Mouse (Mus musculus) heart, embryonic 12.5 days (tissue): ENCODE results near the gene Zbtb8a. TPM values are rescaled to one million over a fixed set of nuclear protein-coding genes. Genes with fewer than 3 reads are reported as not detected.
A peak's percentile ranks its signal among the peaks of the same experiment; 100 is the strongest.

Experiments
- ATAC-seq: fragments of 200-750 bp; cut with Nextera tagmentation; 2 replicates; pipeline ENCODE4 v1.8.0; 2017; ENCODE audit warnings: moderate TSS enrichment, moderate library complexity; ENCODE audit not compliant: insufficient number of reproducible peaks, low FRiP score
- H3K27ac ChIP-seq: fragments of 300-500 bp; sonication (generic); 2 replicates; pipeline ENCODE4 v1.5.1; 2016; ENCODE audit warnings: mild to moderate bottlenecking, moderate library complexity; ENCODE audit not compliant: poor library complexity, severe bottlenecking
- H3K27me3 ChIP-seq: fragments of 300-500 bp; sonication (generic); replicated peaks from 2 replicates; pipeline ENCODE4 v1.6.1; 2016; ENCODE audit warnings: mild to moderate bottlenecking, moderate library complexity
- H3K36me3 ChIP-seq: fragments of 300-500 bp; sonication (generic); 2 replicates; pipeline ENCODE4 v1.6.1; 2016; ENCODE audit warnings: mild to moderate bottlenecking, moderate library complexity
- H3K4me1 ChIP-seq: fragments of 300-500 bp; sonication (generic); replicated peaks from 2 replicates; pipeline ENCODE4 v1.6.1; 2016; ENCODE audit warnings: mild to moderate bottlenecking
- H3K4me2 ChIP-seq: fragments of 300-500 bp; sonication (generic); 2 replicates; pipeline ENCODE4 v1.6.1; 2016; ENCODE audit warnings: mild to moderate bottlenecking, moderate library complexity
- H3K4me3 ChIP-seq: fragments of 300-500 bp; sonication (generic); 2 replicates; pipeline ENCODE4 v1.5.1; 2016; ENCODE audit warnings: mild to moderate bottlenecking
- H3K9ac ChIP-seq: fragments of 300-500 bp; sonication (generic); 2 replicates; pipeline ENCODE4 v1.6.1; 2016; ENCODE audit warnings: mild to moderate bottlenecking, moderate library complexity
- H3K9me3 ChIP-seq: fragments of 300-500 bp; sonication (generic); replicated peaks from 2 replicates; pipeline ENCODE4 v1.6.1; 2016; ENCODE audit warnings: mild to moderate bottlenecking, moderate library complexity
- WGBS: fragments of 180-500 bp; shearing (Covaris S2); methylation state at CpG from one replicate; pipeline ENCODE4 v1.1.7; 2016; 5-methylcytosine and 5-hydroxymethylcytosine counted together
- polyA plus RNA-seq: library from polyadenylated mRNA; unstranded; fragments of >200 nt; fragmentation: Nextera tagmentation; extraction: Ambion mirVana; gene quantifications from 2 replicates; pipeline ENCODE4 v1.2.1, GENCODE M21; 2016

Zbtb8a gene
- polyA plus RNA-seq, 1 experiment from 2014 or later, result 11.8 TPM

GRCm38 (mm10) chr4:129357613-129358163 is 20.2 kb downstream of the Zbtb8a start:
- no peaks in the 10 kb centered on the region for H3K4me1 ChIP-seq
- no peak overlapping the region for H3K27ac ChIP-seq
- no peaks in the 10 kb centered on the region for H3K27me3 ChIP-seq
- peaks cover 67% of the 10 kb centered on the region for H3K36me3 ChIP-seq
- H3K4me3 ChIP-seq, result no peak overlapping the region
- no peak overlapping the region for H3K4me2 ChIP-seq
- no peak overlapping the region for H3K9ac ChIP-seq
- 79% methylated on average over 15 of the region's 15 CpGs for WGBS
- ATAC-seq, result no peak
- H3K9me3 ChIP-seq, result no peaks in the 10 kb centered on the region

- no peak for ATAC-seq
- Histone ChIP-seq H3K4me3 (no peak overlapping the region), H3K36me3 (peaks cover 51% of the 10 kb centered on the region), H3K9me3 (no peaks in the 10 kb centered on the region), H3K27ac (no peak overlapping the region), H3K4me1 (no peaks in the 10 kb centered on the region), H3K9ac (no peak overlapping the region), H3K27me3 (no peaks in the 10 kb centered on the region), H3K4me2 (no peak overlapping the region)
- 80% methylated on average over 15 of the region's 15 CpGs for WGBS
These were observed 23.7 kb downstream of the Zbtb8a start for GRCm38 (mm10) chr4:129354236-129354635.

- ATAC-seq, result no peak
- Histone ChIP-seq H3K4me1 (no peaks in the 10 kb centered on the region), H3K4me2 (no peak overlapping the region), H3K9ac (no peak overlapping the region), H3K27ac (no peak overlapping the region), H3K36me3 (peaks cover 50% of the 10 kb centered on the region), H3K27me3 (no peaks in the 10 kb centered on the region), H3K4me3 (no peak overlapping the region), H3K9me3 (no peaks in the 10 kb centered on the region)
- WGBS, result 85% methylated on average over 12 of the region's 12 CpGs
These were observed 24.7 kb downstream of the Zbtb8a start for GRCm38 (mm10) chr4:129353176-129353575.

- ATAC-seq, result no peak
- Histone ChIP-seq H3K4me3 (no peak overlapping the region), H3K4me1 (no peaks in the 10 kb centered on the region), H3K9me3 (no peaks in the 10 kb centered on the region), H3K27me3 (no peaks in the 10 kb centered on the region), H3K9ac (no peak overlapping the region), H3K36me3 (peaks cover 37% of the 10 kb centered on the region), H3K4me2 (no peak overlapping the region), H3K27ac (no peak overlapping the region)
- WGBS, result 69% methylated on average over 6 of the region's 6 CpGs
These were observed 26.8 kb downstream of the Zbtb8a start for GRCm38 (mm10) chr4:129351111-129351510.

- H3K9ac ChIP-seq, result no peak overlapping the region
- no peaks in the 10 kb centered on the region for H3K9me3 ChIP-seq
- H3K4me2 ChIP-seq, result no peak overlapping the region
- peaks cover 36% of the 10 kb centered on the region for H3K36me3 ChIP-seq
- 11% methylated on average over 1 of the region's 1 CpGs for WGBS
- ATAC-seq, result peak; percentile 63; the same call in 1 of the 2 replicates
- H3K4me1 ChIP-seq, result no peaks in the 10 kb centered on the region
- H3K27me3 ChIP-seq, result no peaks in the 10 kb centered on the region
- H3K4me3 ChIP-seq, result no peak overlapping the region
- no peak overlapping the region for H3K27ac ChIP-seq
These were observed 27.3 kb downstream of the Zbtb8a start for GRCm38 (mm10) chr4:129350644-129351043.

- Histone ChIP-seq H3K27me3 (no peaks in the 10 kb centered on the region), H3K4me3 (no peak overlapping the region), H3K36me3 (peaks cover 49% of the 10 kb centered on the region), H3K9me3 (no peaks in the 10 kb centered on the region), H3K27ac (no peak overlapping the region), H3K4me2 (no peak overlapping the region), H3K4me1 (no peaks in the 10 kb centered on the region), H3K9ac (no peak overlapping the region)
- WGBS, result 71% methylated on average over 15 of the region's 15 CpGs
- no peak for ATAC-seq
These were observed 31.3 kb downstream of the Zbtb8a start for GRCm38 (mm10) chr4:129346481-129347154.

GRCm38 (mm10) chr4:129342705-129343104 is 35.2 kb downstream of the Zbtb8a start:
- WGBS, result 82% methylated on average over 2 of the region's 2 CpGs
- Histone ChIP-seq H3K36me3 (peaks cover 46% of the 10 kb centered on the region), H3K27ac (no peak overlapping the region), H3K9me3 (no peaks in the 10 kb centered on the region), H3K4me1 (no peaks in the 10 kb centered on the region), H3K4me2 (no peak overlapping the region), H3K27me3 (no peaks in the 10 kb centered on the region), H3K9ac (no peak overlapping the region), H3K4me3 (no peak overlapping the region)
- no peak for ATAC-seq

- H3K9me3 ChIP-seq, result no peaks in the 10 kb centered on the region
- H3K4me3 ChIP-seq, result no peak overlapping the region
- 0 out of 2 replicates have a peak, but pooled peaks cover 3% of the 10 kb centered on the region for H3K4me1 ChIP-seq
- no peak overlapping the region for H3K9ac ChIP-seq
- H3K27ac ChIP-seq, result no peak overlapping the region
- ATAC-seq, result no peak
- no peaks in the 10 kb centered on the region for H3K27me3 ChIP-seq
- no peak overlapping the region for H3K4me2 ChIP-seq
- H3K36me3 ChIP-seq, result peaks cover 43% of the 10 kb centered on the region
- 86% methylated on average over 1 of the region's 1 CpGs for WGBS
These were observed 36.0 kb downstream of the Zbtb8a start for GRCm38 (mm10) chr4:129341888-129342287.

- Histone ChIP-seq H3K9ac (no peak overlapping the region), H3K4me3 (no peak overlapping the region), H3K36me3 (peaks cover 32% of the 10 kb centered on the region), H3K27me3 (no peaks in the 10 kb centered on the region), H3K27ac (no peak overlapping the region), H3K4me2 (no peak overlapping the region), H3K4me1 (0 out of 2 replicates have a peak, but pooled peaks cover 3% of the 10 kb centered on the region), H3K9me3 (no peaks in the 10 kb centered on the region)
- WGBS, result 87% methylated on average over 3 of the region's 3 CpGs
- no peak for ATAC-seq
These were observed 38.2 kb downstream of the Zbtb8a start for GRCm38 (mm10) chr4:129339743-129340142.

GRCm38 (mm10) chr4:129336291-129336690 is 41.6 kb downstream of the Zbtb8a start:
- H3K27ac ChIP-seq, result peak overlapping the region; percentile 98
- 48% methylated on average over 14 of the region's 14 CpGs for WGBS
- H3K4me2 ChIP-seq, result peak overlapping the region; percentile 91
- H3K9me3 ChIP-seq, result no peaks in the 10 kb centered on the region
- peak overlapping the region; percentile 73 for H3K9ac ChIP-seq
- no peaks in the 10 kb centered on the region for H3K27me3 ChIP-seq
- H3K36me3 ChIP-seq, result peaks cover 22% of the 10 kb centered on the region
- peak overlapping the region; percentile 93 for H3K4me3 ChIP-seq
- ATAC-seq, result no peak
- peaks cover 28% of the 10 kb centered on the region for H3K4me1 ChIP-seq

- under 1% methylated on average over 57 of the region's 73 CpGs for WGBS
- Histone ChIP-seq H3K4me3 (peak within 1 kb of the TSS; percentile 93), H3K4me1 (peaks cover 35% of the 10 kb centered on the region), H3K9ac (peak within 1 kb of the TSS; percentile 96), H3K36me3 (peaks cover 31% of the 10 kb centered on the region), H3K9me3 (no peaks in the 10 kb centered on the region), H3K4me2 (peak within 1 kb of the TSS; percentile 91), H3K27ac (peak within 1 kb of the TSS; percentile 98), H3K27me3 (no peaks in the 10 kb centered on the region)
- peak; percentile 98 for ATAC-seq
These were observed 42.5 kb downstream of the Zbtb8a start, which contains the start of the genes Rbbp4 and Zbtb8os for GRCm38 (mm10) chr4:129335216-129336074. Gene Rbbp4 (minus strand): TSS chr4:129335370. Gene Zbtb8os (plus strand): TSS chr4:129335695.
